Mouse (Mus musculus) induced T-regulatory cell, adult 2 months (primary cell): ENCODE data around the gene Pigc.
A peak's percentile ranks its signal among the peaks of the same experiment; 100 is the strongest.

Experiments
- DNase-seq: peaks from one replicate; pipeline ENCODE4 v3.0.0-alpha.2; 2012; ENCODE audit warnings: low read depth

Gene Pigc

DNA sequence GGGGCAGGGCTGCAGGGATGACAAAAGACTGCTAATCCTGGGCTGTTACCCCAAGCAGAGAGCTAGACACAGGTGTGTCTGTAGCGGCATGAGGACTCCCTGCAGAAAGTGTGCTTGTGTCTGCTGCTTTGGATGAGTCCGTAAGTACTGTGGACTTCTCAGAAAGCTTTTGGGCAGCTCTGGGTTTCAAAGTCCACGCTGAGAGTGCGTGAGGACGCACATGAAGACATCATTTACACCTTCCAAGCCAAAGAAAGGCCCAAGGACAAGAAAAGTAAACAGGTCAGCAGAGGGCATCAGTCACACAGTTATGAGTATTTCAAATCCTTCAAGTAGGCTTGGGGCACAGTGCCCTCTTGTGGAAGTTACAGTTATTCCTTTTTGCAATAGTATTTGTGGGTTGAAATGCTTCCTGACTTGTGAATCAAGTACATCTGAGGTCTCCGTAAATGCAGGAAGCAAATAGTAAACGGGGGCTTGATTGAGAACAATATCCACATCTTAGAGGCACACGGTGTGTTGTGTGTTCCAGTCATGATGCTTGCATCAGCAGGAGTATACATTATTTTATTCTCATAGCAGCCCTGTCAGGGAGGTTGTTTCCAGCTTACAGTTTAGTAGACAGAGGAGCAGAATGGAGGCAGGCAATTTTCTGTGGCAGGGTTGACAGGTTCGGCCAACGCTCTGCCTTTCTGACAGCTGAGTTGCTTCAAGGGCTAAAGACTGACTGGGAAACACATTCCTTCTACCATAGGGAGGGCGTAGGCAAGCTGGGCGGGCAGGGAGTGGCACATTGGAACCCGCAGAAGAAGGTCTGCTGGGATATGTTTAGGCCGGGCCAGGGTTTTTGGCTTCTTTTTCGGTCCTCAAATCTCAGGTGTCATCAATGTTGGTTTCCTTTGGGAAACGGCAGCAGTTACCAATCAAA, 7.5 kb downstream of the Pigc start:
- DNase-seq: peak; percentile 93

DNA sequence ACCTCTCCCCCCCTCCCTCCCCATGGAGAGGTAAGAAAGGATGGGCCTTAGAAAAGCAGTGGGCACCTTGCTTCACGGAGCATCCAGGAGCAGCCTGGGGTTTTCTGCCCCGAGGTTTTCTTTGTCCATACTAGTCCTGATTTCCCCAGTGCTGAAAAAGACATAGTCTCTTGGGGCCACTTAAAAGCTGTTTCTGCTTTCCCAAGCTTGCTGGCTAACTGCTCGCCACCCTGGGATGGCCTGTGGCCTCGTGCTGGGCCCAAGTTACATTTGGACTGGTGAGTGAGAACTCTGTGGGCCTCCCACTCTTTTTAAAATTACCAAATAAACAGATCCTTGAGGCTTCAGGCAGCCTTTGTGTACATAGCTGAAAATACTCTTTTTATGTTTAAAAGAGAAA, 8.3 kb downstream of the Pigc start:
- DNase-seq: no peak

DNA sequence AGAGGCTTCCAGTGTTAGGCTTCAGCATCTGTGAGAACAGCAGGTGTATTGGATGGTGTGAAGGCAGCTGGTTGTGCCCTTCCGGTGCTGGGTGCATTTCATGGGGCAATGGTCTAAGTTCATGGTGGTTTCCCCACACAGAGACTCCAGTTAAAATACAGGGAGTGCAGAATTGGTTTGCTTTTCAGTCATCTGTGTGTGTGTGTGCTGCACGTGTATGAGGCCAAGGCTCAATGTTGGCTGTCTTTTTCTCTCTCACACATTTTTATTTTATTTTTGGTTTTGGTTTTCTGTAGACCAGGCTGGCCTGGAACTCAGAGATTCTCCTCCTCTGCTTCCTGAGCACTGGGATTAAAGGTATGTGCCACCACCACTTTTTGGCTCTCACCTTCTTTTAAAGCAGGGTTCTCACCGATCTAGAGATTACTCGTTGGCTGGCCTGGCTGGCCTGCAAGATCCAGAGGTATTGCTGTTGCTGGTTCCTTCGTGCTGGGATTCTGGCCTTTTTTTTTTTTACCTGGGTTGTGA, 9.3 kb downstream of the Pigc start:
- no peak for DNase-seq

DNA sequence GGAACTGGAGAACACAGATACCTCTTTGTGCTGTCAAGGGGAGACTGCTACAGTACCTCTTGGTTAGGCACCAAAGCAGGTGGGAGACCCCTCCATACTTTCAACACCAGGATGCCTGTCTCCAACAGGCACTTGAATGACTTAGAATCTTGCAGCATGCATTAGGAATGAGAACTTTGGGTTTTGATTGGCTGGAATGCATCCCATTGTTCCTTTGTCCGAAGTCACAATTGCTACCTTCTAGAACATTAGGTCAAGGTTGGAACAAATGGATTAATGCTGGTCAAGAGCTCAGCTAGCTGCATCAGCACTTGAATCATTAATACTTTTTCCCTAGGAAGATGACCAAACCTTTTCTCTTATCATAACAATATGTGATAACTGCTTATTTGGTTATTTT, 10.6 kb downstream of the Pigc start, which contains the start of gene 4930558K02Rik:
Gene 4930558K02Rik (minus strand): TSS at position 101 of the 400 bp plus-strand sequence.
- no peak for DNase-seq

DNA sequence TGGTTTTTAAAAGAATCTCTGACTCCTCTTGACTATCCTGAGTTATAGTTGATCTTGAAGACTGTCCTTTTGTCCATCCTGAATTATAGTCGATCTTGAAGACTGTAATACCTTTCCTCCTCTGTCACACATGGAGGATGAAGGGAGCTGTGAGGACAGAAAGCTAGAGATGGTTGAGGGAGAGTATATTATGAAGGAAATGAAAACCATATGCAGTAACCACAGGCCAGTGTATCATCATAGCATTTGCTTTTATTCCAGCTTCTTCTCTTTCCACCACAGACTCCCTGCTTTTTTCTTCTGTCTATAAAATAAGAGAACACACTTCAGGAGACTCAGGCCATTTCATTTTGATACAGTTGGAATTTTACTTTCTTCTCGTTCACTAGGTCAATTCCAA, 11.1 kb downstream of the Pigc start:
- DNase-seq: no peak

DNA sequence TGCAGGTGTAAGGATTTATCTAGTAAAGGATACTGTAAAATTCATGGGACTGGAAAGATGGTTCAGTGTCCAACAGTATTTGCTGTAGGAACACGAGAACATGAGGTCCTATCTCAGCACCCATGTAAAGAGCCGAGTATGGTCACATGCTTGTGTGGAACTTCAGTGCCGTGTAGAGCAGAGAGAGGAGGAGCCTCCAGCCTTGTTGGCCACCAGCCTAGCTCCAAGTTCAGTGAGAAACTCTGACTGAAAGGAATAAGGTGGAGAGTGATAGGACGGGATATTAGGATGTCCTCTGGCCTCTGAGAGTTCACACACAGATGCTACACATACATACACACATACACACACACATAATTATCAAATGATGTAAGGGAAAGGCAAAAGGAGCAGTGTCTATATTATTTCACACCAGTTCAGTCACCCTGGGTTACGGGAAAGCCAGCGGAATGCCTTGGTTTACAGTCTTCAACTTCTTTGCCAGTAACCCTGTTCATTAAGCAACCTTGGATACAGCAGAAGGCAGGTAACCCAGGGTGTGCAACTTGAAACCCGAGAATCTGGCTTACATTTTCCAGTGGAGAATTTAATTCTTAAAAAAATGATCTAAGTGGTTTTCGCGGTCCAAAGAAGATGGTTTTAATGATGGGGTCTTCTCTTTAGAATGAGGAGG, 11.8 kb downstream of the Pigc start:
- DNase-seq: no peak

DNA sequence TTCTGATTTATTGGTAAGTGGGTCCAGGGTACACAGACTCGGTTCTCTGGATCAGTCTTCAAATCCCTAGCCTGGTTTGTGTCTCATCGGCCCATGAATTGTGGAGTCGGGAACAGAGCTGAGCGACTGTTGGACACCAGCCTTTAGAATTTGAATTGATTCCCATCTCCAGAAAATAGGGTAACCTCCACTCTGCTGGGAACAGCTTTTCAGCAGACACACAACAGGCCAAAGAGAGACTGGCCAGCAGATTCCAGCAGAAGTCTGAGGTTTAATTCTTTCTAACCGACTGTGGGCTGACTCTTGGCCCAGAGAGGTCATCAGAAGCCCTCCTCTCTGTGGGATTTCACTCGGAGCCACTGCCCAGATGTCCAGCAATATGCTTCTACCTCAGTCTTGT, 14.5 kb downstream of the Pigc start:
- DNase-seq: no peak

DNA sequence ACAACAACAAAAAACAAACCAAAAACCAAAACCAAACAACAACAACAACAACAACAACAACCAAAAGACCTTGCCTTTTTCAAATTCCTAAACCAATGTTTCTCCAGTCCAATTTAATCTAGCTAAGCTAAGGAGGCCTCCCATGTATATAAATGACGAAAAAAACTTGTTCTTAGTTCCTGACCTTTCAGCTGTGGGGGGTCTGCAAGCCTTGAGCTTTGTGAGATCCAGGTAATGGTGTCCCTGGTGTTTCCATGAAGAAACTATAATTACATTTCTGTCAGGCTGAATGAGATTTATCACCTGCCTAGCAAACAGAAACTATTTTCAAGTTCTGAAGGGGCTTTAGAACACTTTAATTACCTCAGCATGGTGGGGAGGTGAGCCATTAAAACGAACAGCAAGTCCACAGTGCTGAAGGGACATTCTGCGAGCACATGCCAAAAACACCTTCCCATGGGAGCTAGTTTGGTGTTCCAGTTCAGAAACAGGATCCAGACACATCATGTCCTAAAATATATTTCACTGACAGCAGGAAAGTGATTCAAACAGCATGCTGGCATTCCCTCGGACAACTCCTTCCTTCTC, 15.1 kb downstream of the Pigc start:
- DNase-seq: no peak

DNA sequence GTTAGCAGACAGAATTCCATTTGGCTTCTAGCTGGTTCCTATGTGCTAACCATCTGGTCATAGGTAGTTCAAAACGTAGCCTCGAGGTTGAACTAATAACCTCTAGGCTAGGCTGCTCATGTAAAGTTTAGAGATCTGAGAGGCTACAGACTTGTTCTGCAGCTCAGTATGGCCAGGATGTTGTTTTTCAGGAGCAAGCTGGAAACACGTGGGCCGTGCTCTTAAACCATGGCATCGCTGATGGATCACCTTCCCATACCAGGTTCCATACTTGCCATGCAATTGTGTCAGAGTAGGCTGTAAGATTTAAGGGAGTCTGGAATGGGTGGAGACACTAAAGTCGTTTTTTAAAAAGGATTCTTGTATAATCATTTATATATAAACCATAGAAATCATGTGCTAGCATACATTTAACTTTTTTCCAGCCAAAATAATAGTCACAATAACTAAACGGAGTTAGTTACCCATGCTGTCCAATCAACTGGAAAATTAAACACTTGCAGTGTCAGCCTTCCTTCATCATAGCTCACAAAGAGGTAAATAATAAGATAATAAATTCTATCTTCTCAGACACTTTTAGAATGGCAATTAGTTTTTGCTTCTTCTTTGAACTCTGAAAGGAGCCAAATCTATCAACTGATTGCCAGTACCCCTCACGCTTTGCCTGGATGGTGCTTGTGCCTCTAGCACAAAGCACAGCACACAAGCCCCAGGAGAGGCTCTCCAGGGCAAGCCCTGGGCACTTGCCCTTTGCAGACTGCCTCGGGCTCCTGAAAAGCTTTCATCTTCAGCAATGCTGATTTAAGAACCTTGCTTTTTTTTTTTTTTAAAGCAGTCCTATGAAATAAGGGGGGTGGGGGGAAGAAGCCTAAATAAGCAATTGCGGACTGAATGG, 21.9 kb downstream of the Pigc start:
- DNase-seq: no peak

DNA sequence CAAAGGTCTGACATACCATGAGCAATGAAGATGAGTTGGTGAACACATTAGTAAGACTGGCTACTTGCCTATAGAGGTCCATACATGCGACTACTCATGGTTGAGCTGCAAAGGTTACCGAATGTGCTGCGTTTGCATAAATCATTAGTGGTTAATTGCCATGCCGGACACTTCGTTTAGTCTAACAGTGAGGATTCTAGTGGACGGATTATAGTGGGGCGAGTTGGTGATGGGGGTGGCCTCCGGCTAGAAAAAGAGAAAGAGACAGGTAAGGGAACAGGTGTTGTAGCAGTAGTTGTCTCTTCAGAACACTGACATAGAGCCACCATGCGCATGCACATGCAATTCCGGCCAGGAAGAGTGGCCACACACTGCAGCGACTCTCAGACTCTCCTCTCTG, 22.9 kb downstream of the Pigc start:
- DNase-seq: no peak

DNA sequence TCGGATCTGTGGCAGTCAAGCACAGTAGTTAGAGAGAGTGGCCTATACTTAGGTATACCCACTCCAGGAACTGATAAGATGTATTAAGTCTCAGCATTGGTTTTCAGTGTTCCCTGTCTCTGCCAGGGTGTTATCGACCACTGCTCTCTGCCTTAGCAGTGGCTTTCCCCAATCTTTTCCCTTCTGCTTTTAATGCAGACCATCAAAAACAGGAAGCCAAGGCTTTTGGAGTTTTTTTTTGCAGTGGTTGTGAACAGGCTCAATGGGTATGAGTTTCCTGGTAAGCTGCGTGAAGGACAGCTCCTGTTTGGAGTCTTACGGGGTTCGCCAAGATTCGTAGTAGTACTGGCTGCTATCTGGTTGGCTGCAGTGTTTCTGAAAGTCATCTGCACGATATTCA, 23.4 kb downstream of the Pigc start:
- DNase-seq: no peak

DNA sequence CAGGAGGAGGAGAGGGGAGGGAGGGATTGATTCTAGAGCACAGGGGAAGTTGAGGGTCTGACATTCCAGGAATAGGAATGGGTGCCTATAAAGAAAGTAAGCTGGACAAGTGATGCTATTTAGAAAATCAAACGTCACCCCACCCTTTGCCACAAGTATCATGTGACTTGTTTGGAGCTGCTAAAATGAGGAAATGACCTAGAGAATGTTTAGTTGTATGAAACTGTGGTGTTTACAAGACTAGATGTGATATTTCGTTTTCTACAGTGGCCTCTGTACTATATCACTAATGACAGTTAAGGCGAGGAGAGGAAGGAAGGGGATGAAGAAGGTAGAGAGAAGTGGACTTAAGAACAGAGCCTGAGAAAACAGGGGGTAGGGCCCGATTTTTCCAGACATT, 29.8 kb downstream of the Pigc start:
- peak; percentile 9 for DNase-seq

DNA sequence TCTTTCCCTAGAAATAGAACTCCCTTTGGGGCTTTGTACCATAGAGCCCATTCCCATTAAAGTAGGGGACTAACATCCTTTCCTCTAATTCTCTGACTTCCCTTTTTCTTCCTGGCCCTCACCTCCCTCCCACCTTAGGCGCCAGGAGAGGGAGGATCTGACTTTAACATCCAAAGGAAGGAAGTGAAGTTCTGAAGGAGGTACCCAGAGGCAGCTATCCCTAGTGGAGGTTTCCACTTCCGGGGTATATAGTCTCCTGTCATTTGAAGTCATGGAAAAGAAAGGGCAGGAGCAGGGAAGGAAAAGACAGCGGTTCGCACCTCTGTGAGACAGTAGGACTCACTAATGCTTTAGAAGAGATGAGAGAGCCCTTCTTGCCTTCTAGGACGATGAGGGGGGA, 30.4 kb downstream of the Pigc start:
- DNase-seq: no peak

DNA sequence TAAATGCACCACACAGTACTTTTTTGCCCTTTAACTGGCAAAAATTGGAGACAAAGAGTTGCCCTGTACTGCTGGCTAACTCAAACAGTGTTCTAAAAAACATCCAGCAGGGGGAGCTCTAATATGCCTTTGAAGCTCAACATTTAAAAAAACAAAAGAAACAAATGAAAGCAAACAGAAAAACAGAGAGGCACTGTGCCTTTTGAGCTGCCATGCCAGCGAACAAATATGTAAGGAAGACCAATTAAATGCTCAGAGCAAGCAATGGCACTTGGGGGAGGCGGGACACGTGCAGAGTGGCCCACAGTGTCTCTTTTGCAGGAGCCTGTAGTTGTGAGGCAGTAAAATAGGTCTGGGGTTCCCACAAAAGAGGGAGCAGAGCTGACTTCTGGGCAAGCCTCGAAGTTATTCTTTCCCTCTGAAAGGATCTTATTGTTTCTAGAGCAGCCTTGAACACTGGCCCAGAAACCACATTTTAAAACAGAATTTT, 30.9 kb downstream of the Pigc start:
- peak; percentile 85 for DNase-seq

DNA sequence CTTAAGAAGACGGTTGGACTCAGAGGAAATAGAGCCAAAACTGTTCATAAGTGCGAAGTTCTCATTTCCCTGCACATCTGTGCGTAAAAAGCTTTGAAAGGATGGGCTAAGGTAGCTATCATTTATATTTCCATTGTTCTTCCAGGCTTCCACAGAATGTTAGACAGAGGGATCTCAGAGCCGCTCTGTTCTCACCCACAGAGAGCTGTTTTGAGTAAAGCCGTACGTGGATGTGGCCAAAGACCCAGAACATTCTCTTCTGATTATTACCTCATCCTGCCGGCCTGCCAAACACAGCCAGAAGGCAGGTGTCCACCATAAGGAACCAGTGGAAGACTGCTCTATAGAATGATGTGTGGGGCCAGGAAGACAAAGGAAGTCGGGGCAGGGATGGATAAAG, 32.3 kb downstream of the Pigc start:
- no peak for DNase-seq

DNA sequence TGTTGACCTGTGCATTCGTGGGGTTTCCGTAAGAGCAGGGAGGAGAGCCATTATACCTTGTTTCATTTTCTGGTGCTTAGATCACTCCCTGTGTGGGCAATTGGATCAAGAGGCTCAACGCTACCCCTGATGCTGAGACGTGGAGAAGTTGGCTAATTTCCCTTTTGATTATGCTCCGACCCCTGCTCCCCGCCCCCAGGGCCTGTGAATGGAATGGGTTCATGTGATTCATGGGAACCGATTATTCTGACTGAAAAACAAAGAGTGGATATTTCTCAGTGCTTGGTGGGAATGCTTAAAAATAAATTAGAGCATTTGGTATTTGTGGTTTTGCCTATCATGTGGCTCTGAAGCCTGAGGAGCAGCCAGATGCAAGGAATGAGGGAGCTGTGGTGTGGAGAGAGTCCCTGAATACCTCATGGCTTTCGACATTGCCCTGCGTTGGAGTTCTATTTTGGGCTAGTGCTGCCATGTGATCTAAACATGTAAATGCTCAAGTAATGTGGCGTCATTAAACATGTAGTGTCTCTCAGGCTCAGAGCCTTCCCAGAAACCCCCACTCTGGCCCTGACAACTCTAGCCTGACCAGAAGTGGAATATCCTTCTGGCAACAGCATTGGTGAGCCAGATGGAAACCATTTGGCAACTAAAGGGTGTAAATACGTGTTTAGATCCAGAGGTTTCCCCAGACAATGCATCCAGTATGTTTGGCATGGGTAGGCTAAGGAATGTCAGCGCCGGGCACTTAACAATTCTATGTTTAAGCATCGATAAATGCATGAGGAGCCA, 34.9 kb downstream of the Pigc start:
- DNase-seq: no peak

DNA sequence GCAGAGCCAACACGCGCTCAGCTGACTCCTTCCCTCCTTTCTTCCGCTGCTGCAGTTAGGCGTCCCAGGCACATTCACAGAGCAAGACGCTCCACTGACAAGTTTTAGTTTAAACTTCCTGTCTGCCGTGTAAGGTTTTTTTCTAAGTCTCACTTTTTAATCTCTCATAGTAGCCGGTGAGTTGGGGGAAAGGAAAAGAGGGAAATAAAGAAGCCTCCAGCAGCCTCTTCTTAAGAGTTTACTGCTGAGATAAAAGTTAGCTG, 35.5 kb downstream of the Pigc start:
- no peak for DNase-seq

DNA sequence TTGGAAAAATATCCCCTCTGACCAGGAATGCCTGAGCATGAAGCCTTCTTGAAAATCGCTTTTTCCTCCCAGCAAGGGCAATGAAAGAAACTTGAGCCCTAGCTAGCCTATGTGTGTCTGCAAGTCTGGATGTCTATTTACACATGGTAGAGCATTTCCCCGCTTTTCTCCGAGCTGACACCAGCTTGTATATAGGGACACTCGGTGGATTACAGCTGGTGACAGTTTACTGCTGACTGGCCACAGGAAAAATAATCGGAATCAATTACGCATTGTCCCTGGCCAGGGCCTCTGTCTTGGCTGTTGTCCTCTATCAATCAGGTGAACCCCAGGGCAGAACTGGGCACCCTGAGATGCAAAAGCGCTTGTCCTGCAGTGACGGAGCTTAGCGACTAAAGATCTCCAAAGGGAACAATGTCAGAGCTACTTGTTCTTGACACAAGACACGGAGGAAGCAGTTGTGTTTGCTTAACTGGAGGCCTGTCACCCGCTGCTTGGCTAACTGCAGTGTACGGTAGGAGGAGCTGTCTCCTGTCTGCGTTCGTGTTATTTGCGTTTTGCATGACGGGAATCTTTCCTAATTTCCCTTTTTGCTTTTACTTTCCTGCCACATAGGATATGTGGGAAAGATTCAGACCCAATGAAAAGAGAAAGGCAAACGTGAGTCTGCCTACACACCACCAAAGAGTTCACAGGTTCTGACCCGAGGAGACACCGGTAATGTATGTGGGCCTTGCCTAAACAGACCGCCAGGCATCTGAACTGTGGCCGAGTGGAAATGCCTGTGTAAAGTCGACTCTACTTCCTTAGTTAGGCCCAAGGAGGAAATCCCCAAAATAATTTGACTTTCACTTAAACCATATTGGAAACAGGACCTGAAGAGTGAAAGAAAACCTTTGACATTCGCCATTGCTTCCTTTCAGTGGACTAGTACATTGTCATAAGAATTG, 36.1 kb downstream of the Pigc start:
- DNase-seq: no peak

DNA sequence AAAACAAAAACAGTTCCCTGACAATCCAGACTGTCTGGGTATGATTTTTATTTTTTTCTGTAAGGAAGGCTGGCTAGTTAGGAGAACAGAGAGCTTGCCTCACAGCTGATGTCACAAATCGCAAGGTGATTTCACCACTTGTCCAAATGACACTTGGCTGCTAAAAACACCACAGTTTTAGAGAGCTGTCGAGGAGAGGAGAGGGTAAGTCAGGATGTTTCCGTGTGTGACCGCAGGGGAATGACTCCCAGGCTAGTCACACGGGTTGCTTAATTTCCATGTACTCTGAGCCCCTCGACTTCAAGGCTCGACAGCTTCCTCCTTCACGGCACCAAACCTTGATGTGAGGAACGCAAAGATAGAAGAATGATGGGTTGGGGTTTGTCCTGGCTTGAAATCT, 37.1 kb downstream of the Pigc start:
- no peak for DNase-seq

DNA sequence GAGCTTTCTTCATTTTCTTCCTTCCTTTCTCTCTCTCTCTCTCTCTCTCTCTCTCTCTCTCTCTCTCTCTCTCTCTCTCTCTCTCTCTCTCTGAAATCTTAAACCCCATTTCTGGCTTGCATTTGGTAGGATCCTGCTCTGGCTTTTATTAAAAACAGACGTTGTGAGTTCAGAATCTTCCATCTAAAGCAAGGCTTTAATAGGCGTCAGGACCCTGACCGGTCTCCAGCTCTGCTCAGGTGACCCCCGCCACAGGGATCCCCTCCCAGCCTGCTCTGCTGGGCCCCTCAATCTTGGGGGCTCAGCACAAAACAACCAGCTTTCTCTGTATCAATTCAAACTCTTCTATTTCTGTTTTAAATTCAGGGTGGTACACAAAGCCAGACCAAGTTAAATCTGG, 39.2 kb downstream of the Pigc start:
- no peak for DNase-seq
